Mouse (Mus musculus): ENCODE results near the gene Plekhj1. TPM values are rescaled to one million over a fixed set of nuclear protein-coding genes. Genes with fewer than 3 reads are reported as not detected.

Gene Plekhj1
- 275 TPM for polyA plus RNA-seq (2017; shearing (Covaris generic))

DNA sequence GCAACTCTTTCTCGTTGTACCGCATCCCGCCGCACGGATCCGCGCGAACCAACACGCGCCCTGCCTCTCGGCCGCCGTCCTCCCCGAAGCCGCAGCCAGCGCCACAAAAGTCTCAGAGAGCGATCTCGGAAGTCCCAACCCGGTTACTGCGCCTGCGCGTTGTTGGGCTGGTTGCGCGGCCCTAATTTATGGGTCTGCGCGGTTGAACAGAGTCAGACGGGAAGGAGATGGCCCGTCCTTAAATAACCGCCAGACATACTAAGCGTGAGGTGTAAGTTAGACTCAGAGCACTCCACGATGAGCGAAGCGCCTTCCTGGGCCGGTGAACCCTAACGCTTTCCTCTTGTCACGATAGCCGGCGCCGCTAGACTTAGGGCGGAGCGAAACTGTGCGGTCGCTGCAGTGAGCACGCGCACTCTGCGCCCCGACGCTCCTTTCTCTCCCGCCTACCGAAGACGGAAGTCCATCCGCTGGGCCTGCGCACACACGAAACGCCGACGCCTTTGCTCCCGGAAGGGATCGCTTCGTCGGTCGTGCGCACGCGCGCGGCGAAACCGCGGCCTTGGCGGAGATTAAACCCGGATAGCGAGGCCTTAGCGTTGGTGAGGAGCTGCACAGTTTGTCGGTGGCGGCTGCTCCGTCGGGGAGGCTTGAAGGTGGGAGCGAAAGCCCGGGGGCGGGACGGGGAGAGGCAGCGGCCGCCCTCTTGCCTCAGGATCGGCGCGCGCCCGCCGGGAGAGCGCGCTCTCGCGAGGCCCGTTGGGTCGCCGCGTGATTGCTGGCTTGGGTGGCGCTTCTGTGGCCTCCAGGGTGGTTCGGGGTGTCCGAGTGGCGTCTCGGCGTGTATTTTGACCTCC, at the start of gene Plekhj1, which contains the start of gene Sf3a2:
Gene Plekhj1, minus strand, starts transcription at position 477 of the 857 bp plus-strand sequence.
Gene Sf3a2, plus strand, starts transcription at position 49 of the 857 bp plus-strand sequence.

DNA sequence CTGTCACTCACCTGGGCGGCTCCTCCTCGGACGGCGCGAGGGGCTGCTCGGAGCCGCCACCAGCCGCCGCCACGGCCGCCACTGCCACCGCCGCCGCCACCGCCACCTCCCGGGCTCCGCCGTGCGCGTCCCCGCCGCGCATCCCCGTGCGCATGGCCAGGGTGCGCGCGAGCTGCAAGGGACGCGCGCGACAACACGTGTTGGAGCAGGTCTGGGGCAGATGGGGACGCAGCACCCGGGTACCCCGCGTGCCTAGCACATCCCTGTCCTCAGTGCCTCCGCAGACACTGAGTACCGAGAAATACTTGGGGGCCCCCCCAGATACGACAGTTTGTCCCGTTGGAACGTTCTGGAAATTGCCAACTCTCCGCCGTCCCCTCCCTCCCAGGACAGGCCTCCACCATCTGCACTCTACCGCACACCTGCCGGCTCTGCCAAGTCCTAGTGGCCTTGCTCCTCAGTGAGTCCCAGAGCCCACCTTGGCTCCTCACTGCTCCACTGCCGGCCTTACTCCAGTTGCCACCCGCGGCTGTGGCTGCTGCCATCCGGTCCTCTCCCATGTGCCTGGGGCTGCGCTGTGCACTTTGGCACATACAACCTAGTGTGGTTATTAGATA, 45.6 kb upstream of the Plekhj1 start, which contains the start of gene Lingo3:
Gene Lingo3, minus strand, starts transcription at position 109 of the 617 bp plus-strand sequence.

DNA sequence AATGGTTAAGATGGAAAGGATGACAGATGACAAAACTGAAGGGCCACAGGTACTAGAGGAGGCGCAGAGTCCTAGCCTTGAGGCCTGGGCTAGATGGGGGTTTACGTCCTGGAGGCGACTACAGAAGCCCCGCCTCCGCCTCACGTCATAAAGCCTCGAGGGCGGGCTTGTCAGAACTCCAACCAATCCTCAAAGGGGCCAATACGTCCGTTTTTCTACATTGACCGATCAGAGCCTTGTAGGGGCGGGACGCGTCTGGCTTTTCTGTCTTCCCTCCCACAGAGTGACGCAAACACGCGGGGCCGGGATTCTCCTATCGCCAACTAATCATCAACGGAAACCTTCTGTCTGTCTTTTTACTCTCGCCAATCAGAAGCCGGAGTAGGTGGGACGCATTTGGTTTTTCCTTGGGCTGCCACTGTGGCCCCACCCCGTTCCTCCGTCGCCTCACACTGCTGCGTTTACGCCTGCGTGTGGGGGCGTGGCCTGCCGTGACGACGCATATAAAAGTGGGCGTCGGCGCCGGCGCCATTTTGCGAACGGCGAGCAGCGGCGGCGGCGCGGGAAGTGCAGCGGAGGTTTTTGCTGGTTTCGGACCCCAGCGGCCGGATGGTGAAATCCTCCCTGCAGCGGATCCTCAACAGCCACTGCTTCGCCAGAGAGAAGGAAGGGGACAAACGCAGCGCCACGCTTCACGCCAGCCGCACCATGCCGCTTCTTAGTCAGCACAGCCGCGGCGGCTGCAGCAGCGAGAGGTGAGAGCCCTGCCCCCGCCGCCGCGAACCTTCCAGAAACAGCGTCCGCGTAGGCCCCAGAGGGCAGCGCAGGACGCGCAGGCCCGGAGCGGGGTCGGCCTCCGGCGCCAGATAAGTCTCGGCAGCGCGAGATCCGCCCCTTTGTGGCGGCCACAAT, 28.0 kb upstream of the Plekhj1 start, which contains the start of gene Oaz1:
Gene Oaz1, plus strand, starts transcription at position 506 of the 912 bp plus-strand sequence.

DNA sequence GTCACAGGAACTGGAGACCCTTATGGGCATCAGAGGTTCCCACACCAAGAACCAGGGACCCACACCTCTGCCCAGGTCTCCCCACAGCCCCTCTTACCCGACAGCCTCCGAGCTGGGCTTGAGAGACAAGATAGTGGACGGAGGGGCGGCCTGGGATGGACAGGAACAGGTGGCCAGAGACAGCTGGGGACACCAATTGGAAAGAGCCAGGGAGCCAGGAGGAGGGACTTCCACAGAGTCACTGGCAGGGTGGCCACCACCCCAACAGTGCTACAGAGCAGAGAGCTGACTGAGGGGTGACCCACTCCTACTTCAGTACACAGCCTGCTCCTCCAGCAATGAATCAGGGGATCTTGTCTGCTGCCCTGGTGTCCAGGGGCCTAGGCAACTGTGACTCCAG, 14.9 kb upstream of the Plekhj1 start, which contains the start of gene Jsrp1:
Gene Jsrp1, minus strand, starts transcription at position 133 of the 400 bp plus-strand sequence.

DNA sequence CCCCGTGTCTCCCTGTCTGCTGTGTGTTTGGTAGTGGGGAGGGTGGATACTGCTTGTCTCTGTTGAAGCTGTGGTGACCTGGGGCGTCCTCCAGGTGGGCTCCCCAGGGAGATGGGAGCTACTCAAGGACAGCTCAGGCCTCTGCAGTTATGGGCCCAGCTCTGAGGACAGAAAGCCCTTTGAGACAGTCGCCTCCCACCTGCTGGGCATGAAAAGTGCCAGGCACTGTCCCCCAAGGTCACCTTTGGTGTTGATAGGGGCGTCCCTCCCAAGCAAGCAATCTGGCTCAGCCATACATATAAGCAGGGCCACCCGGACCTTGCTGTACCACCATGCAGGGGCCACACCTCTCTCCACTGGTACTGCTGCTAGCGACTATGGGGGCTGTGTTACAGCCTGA, 6.5 kb upstream of the Plekhj1 start, which contains the start of gene Amh:
Gene Amh, plus strand, starts transcription at position 328 of the 400 bp plus-strand sequence.

DNA sequence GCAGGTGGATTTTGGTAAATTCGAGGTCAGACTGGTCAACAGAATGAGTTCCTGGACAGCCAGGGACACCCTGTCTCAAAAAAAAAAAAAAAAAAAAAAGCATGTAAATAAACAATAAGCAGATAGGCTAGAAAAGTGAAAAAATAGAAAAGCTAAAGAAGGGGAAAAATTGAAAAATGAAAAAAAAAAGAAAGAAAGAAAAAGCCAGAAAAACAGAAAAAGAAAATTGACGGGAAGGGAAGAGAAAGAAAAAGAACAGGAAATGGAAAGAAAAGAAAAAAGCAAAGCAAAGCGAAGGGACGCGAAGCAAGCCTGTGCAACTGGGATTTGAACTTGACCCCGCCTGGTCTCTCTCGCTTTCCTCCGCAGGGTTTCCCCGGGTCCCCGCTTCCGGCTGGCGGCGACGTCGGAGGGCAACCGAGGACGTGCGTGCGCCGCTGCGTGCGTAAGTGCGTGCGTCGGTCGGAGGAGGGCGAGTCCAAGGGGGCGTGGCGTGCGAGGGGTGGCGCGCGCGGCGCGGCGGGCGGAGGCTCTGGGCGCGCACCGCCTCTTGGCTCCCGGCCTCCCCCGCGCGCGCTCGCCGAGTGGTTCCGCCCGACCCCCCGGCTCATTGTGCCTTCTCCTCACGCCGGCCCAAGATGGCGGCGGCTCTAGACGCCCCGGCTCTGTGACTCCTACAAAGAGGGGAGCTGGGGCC, 43.7 kb downstream of the Plekhj1 start, which contains the start of gene Dot1l:
Gene Dot1l, plus strand, starts transcription at position 613 of the 697 bp plus-strand sequence.

Other genes starting within 250 kb of the Plekhj1 start
- 62.2 TPM for gene Rexo1, start 237.1 kb downstream of the Plekhj1 start, polyA plus RNA-seq (2017; shearing (Covaris generic))
- 13.2 TPM for gene Klf16, start 221.3 kb downstream of the Plekhj1 start, polyA plus RNA-seq (2017; shearing (Covaris generic))
- gene Abhd17a, start 208.3 kb downstream of the Plekhj1 start, polyA plus RNA-seq (2017; shearing (Covaris generic)), result 152 TPM
- gene Scamp4, start 195.8 kb downstream of the Plekhj1 start, polyA plus RNA-seq (2017; shearing (Covaris generic)), result 115 TPM
- 5.7 TPM for gene Adat3, start 195.7 kb downstream of the Plekhj1 start, polyA plus RNA-seq (2017; shearing (Covaris generic))
- 9.3 TPM for gene Gm49322, start 192.6 kb downstream of the Plekhj1 start, polyA plus RNA-seq (2017; shearing (Covaris generic))
- 306 TPM for gene Csnk1g2, start 175.8 kb downstream of the Plekhj1 start, polyA plus RNA-seq (2017; shearing (Covaris generic))
- 43.9 TPM for gene Btbd2, start 141.6 kb downstream of the Plekhj1 start, polyA plus RNA-seq (2017; shearing (Covaris generic))
- 212 TPM for gene Mknk2, start 120.5 kb downstream of the Plekhj1 start, polyA plus RNA-seq (2017; shearing (Covaris generic))
- gene Mob3a, start 96.6 kb downstream of the Plekhj1 start, polyA plus RNA-seq (2017; shearing (Covaris generic)), result 325 TPM
- gene Izumo4, start 96.4 kb downstream of the Plekhj1 start, polyA plus RNA-seq (2017; shearing (Covaris generic)), result 156 TPM
- gene Ap3d1, start 56.4 kb downstream of the Plekhj1 start, polyA plus RNA-seq (2017; shearing (Covaris generic)), result 71.7 TPM
- 17.6 TPM for gene Dot1l, start 43.4 kb downstream of the Plekhj1 start, polyA plus RNA-seq (2017; shearing (Covaris generic))
- gene Sf3a2, start 428 bp downstream of the Plekhj1 start, polyA plus RNA-seq (2017; shearing (Covaris generic)), result 74.2 TPM
- not detected for gene Amh, start 6.6 kb upstream of the Plekhj1 start, polyA plus RNA-seq (2017; shearing (Covaris generic))
- not detected for gene Jsrp1, start 14.9 kb upstream of the Plekhj1 start, polyA plus RNA-seq (2017; shearing (Covaris generic))
- 1,936 TPM for gene Oaz1, start 28.0 kb upstream of the Plekhj1 start, polyA plus RNA-seq (2017; shearing (Covaris generic))
- gene Lingo3, start 45.4 kb upstream of the Plekhj1 start, polyA plus RNA-seq (2017; shearing (Covaris generic)), result not detected
- gene Lsm7, start 56.6 kb upstream of the Plekhj1 start, polyA plus RNA-seq (2017; shearing (Covaris generic)), result 181 TPM
- gene Sppl2b, start 56.6 kb upstream of the Plekhj1 start, polyA plus RNA-seq (2017; shearing (Covaris generic)), result 28.4 TPM
- 0.08 TPM for gene Tmprss9, start 73.2 kb upstream of the Plekhj1 start, polyA plus RNA-seq (2017; shearing (Covaris generic))
- 222 TPM for gene Timm13, start 102.3 kb upstream of the Plekhj1 start, polyA plus RNA-seq (2017; shearing (Covaris generic))
- 18.1 TPM for gene Lmnb2, start 119.6 kb upstream of the Plekhj1 start, polyA plus RNA-seq (2017; shearing (Covaris generic))
- 47.2 TPM for gene Gadd45b, start 131.4 kb upstream of the Plekhj1 start, polyA plus RNA-seq (2017; shearing (Covaris generic))
- 0.23 TPM for gene Gng7, start 216.3 kb upstream of the Plekhj1 start, polyA plus RNA-seq (2017; shearing (Covaris generic))
- 0.13 TPM for gene Diras1, start 227.0 kb upstream of the Plekhj1 start, polyA plus RNA-seq (2017; shearing (Covaris generic))
- gene Slc39a3, start 238.8 kb upstream of the Plekhj1 start, polyA plus RNA-seq (2017; shearing (Covaris generic)), result 22.2 TPM